13 mouse cellular contexts compared by ENCODE assay signal in genomic region chr10:66995181-66995580, GRCm38 (mm10).
DNase-seq lines count a peak whose midpoint lies in the region; ATAC-seq and TF ChIP-seq lines count a peak whose summit lies in the region.
"Had no signal": no experiment of that assay in that cellular context is flagged by ENCODE, and none has a peak within 500 bp of the region (broad histone marks: within the 10 kb centered on the region; RNA-seq: fewer than 3 reads in every experiment).

No protein-coding gene starts in this region.

- H3K4me1 ChIP-seq in lung, embryonic 14.5 days (ENCODE audit: insufficient read depth), result peaks cover 5% of the 10 kb centered on the region; the same call in 1 of the 2 replicates
- peaks cover 16% of the 10 kb centered on the region for H3K4me1 ChIP-seq in forebrain, embryonic 12.5 days
- H3K4me1 ChIP-seq in limb, embryonic 15.5 days, result peaks cover 11% of the 10 kb centered on the region

- no peak overlapping the region for H3K4me3 ChIP-seq in lung, embryonic 14.5 days (ENCODE audit: low read depth, low read length)
- no peak overlapping the region for H3K4me3 ChIP-seq in forebrain, embryonic 12.5 days (replicated peaks)
- H3K4me3 ChIP-seq in limb, embryonic 15.5 days, result no peak overlapping the region
- H3K4me3 ChIP-seq: left cerebral cortex, adult 2 months; megakaryocyte, embryonic 14.5 days had no signal

- no peaks in the 10 kb centered on the region for H3K9me3 ChIP-seq in lung, embryonic 14.5 days (ENCODE audit: low read depth, low read length)
- H3K9me3 ChIP-seq in forebrain, embryonic 12.5 days, result no peaks in the 10 kb centered on the region
- no peaks in the 10 kb centered on the region for H3K9me3 ChIP-seq in limb, embryonic 15.5 days
- H3K9me3 ChIP-seq: megakaryocyte, embryonic 14.5 days had no signal

- DNase-seq in frontal cortex, adult 2 months (ENCODE audit: extremely low spot score in 1 of 2, low spot score in 1 of 2), result no peak
- peak; percentile 11 for DNase-seq in lung, embryonic 14.5 days
- DNase-seq in lung, postnatal 10 days, result no peak
- no peak for DNase-seq in retina, postnatal 1 day
- DNase-seq in kidney, postnatal 36 days, result no peak
- DNase-seq: B cell, adult 2 months; cerebellum, postnatal 36 days; gastrocnemius, postnatal 14 days had no signal

- TF ChIP-seq CTCF in lung, embryonic 14.5 days (IDR thresholded peaks at IDR 0.05; ENCODE audit: low read depth), result no peak

- H3K9ac ChIP-seq in lung, embryonic 14.5 days, result no peak overlapping the region
- H3K9ac ChIP-seq in forebrain, embryonic 12.5 days, result no peak overlapping the region
- H3K9ac ChIP-seq in limb, embryonic 15.5 days, result no peak overlapping the region

- ATAC-seq in frontal cortex, adult (ENCODE audit: low TSS enrichment), result peak; percentile 57
- ATAC-seq in lung, embryonic 14.5 days (ENCODE audit: insufficient read depth), result no peak
- no peak for ATAC-seq in forebrain, embryonic 12.5 days (ENCODE audit: low FRiP score)
- no peak for ATAC-seq in limb, embryonic 15.5 days (ENCODE audit: insufficient number of reproducible peaks, low FRiP score, low TSS enrichment, low read depth)

- no peaks in the 10 kb centered on the region for H3K27me3 ChIP-seq in lung, embryonic 14.5 days (ENCODE audit: insufficient read depth, low read length)
- no peaks in the 10 kb centered on the region for H3K27me3 ChIP-seq in forebrain, embryonic 12.5 days
- no peaks in the 10 kb centered on the region for H3K27me3 ChIP-seq in limb, embryonic 15.5 days
- H3K27me3 ChIP-seq: megakaryocyte, embryonic 14.5 days had no signal

- H3K36me3 ChIP-seq in lung, embryonic 14.5 days (ENCODE audit: insufficient read depth), result no peaks in the 10 kb centered on the region
- no peaks in the 10 kb centered on the region for H3K36me3 ChIP-seq in forebrain, embryonic 12.5 days (replicated peaks)
- H3K36me3 ChIP-seq in limb, embryonic 15.5 days, result no peaks in the 10 kb centered on the region

- 46% methylated on average over 6 of the region's 6 CpGs for WGBS in lung, embryonic 14.5 days
- 65% methylated on average over 6 of the region's 6 CpGs for WGBS in forebrain, embryonic 12.5 days
- WGBS in limb, embryonic 15.5 days, result 53% methylated on average over 6 of the region's 6 CpGs

- peak overlapping the region; percentile 51; the same call in 1 of the 2 replicates for H3K27ac ChIP-seq in lung, embryonic 14.5 days (ENCODE audit: low read depth)
- peak overlapping the region; percentile 32 for H3K27ac ChIP-seq in forebrain, embryonic 12.5 days
- H3K27ac ChIP-seq in limb, embryonic 15.5 days, result peak overlapping the region; percentile 47
- H3K27ac ChIP-seq: left cerebral cortex, adult 2 months had no signal

- no peak overlapping the region for H3K4me2 ChIP-seq in lung, embryonic 14.5 days
- H3K4me2 ChIP-seq in forebrain, embryonic 12.5 days, result no peak overlapping the region
- H3K4me2 ChIP-seq in limb, embryonic 15.5 days, result no peak overlapping the region
